Mouse (Mus musculus) ZHBTc4 (cell line): ENCODE measurements at regions not wholly inside any gene's neighbourhood (a gene's known extent, or its start where the extent isn't known, plus 50 kb on each side); places are given as distances from the start of the nearest gene placed in this dataset.

Experiments
- DNase-seq: peaks from one replicate; pipeline ENCODE4 v3.0.0-alpha.2; 2011; ENCODE audit warnings: low read depth, low spot score

DNA sequence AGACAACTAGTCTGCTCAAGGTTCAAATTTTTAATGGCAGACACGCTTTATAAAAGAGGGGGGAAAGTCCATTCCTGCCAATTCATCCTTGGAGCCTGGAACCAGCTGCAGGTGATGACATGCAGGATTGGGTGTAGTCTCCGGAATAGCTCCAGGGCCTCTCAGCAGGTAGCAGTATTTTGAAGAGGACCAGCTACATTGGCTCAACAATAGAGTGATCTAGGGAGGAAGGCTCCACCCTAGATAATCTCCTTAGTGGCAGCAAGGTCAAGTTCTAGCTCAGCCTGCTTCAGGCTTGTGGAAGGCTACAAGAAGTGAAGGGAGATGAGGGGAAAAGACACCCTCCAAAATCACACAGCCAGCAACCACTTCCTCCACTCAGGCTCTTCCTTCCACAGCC is 1405.1 kb downstream of the 4930444P10Rik start:
- peak; percentile 79 for DNase-seq

- DNase-seq: peak; percentile 37
Measured at GRCm38 (mm10) chr1:14686172-14686571, 1407.0 kb downstream of the 4930444P10Rik start.

DNA sequence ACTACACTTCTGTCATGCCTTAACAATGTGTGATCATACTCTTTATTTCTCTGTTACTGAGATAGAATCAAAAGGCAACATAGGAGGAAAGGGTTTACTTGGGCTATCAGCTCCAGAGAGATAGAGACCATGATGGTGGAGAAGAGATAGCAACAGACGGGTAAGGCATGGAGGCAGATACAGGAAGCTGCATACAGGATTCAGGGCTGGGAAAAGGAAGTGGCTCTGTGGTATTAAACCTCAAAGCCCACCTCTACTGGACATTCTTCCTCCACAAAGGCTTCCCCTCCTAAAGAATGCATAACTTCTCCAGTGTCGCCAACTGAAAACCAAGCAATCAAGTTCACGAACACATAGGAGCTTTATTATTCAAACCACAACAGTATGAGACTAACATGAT is 1412.7 kb downstream of the 4930444P10Rik start:
- no peak for DNase-seq

GRCm38 (mm10) chr1:14672393-14672999 is 1420.6 kb downstream of the 4930444P10Rik start:
- DNase-seq: no peak

- DNase-seq: no peak
Measured at GRCm38 (mm10) chr1:14662706-14663312, 1430.3 kb downstream of the 4930444P10Rik start.

GRCm38 (mm10) chr1:14661854-14662253 is 1431.3 kb downstream of the 4930444P10Rik start:
- no peak for DNase-seq

DNA sequence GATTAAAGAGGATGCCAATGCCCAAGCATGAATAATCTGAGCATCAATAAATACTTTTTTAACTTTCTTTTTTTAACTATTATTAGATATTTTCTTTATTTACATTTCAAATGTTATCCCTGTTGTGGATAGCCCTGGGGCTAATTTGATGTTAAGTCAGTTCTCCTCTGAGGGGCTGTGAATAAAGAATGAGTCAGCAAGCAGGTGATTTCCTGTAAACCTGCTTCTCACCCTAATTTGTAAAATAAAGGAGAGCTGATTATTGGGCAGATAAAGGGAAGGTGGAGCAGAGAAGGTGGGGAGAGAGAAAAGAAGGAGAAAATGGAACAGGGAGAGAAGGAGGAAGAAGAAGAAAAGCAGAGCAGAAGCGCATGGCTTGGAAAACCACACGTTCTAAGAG is 1442.8 kb downstream of the 4930444P10Rik start:
- peak; percentile 32 for DNase-seq

DNA sequence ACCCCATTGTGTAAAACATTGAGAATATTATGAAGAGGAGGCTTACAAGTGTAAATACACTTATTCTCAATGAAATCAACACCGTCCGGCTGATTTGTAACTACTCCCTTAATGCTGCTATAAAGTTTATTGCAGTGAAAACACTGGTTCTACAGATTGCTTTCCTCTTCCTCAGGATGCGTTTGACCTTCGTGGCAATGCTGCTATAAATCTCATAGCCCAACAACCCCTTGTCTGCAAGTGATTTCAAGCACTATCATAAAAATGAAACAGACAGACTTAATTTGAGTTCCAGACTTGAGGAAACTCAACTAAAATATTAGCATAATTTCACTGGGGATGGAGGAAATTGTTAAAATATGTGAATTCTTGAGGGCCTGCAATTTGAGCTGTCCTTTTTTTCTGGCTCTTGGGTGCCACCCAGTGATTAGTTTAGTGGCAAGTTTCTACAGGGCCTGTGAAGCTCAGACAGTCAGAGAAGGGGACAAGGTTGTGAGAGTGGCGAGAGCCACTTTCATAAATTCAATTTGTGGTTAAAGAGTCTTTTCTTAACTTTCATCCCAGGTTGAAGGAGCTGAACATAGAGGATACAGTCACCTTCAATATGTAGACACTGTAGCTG is 1457.4 kb downstream of the 4930444P10Rik start:
- no peak for DNase-seq

DNA sequence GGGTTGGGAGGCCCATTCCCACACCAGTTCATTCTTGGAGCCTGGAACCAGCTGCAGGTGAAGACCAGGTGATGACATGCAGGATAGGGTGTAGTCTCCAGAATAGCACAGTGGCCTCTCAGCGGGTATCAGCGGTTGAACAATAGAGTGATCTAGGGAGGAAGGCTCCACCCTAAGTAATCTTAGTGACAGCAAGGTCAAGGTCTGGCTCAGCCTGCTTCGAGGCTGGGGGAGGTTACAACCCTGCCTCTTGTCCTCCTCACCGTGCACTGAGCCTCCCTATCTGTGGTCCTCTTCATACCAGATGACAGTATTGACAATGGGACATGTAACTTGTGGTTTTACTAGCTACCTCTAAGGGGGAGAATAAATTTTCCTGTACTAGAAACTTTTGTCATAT is 1461.1 kb downstream of the 4930444P10Rik start:
- no peak for DNase-seq

GRCm38 (mm10) chr1:14627204-14627603 is 1465.9 kb downstream of the 4930444P10Rik start:
- no peak for DNase-seq

DNA sequence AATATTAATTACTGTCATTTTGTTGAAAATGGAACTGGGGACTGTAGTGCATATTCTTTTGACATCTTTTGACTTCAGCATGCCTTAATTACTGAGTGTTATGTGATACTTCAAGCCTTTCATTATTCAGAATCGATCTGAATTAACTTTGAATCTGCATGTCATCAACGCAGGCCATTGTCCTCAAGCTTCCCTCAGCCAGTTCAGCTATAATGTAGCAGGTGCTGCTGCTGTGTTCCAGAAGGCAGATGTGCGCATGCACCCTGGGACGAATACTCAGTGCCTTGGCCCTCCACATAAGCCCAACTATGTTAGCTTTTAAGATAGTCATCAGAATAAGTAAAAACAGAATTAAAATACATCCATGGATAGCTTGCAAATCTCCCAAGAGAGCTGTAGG is 1466.4 kb downstream of the 4930444P10Rik start:
- no peak for DNase-seq

DNA sequence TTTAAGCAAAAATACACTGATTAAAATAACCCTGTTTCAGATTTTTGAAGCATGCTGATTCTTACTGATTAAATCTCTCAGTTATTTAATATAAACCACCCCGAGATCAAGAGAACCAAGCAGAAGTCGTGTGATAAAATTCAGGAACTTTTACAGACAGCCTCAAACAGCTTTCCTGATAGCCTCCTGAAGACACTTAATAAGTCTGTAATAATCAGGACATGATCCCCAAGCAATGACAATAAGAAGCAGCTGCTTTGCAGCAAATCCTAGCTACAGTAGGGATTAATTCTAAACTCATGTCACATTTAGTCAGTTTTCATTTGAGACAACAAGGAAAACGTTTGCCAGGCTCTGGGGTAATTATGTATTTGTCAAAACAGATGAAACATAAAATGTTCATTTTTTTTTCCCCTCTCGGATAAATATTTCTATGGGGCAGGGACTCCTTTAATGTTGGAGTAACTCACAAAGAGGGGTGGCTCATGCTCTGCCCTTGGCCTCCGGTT is 1472.1 kb downstream of the 4930444P10Rik start:
- DNase-seq: no peak

DNA sequence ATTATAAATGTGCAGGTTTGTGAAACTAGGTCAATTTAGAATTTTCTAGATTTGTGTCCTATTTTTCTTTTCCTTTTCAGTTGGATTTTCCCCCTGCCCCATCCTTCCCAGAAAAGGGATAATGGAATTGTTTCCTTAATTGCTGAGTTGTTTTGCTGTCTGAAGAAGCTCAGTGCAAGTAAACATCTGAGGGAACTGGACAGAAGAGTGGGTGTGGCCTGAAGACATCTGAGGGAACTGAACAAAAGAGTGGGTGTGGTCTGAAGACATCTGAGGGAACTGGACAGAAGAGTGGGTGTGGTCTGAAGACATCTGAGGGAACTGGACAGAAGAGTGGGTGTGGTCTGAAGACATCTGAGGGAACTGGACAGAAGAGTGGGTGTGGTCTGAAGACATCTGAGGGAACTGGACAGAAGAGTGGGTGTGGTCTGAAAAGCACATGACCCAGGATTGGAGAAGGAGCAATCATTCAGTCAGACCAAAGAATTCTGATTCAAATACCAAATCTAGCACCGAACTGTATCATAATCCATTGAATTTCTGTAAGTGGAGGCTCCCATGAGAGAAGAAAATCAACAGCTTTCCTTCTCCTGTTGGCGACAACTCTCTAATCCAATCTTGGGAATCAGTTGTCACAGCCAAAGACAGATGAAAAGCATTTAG is 1479.8 kb downstream of the 4930444P10Rik start:
- peak; percentile 82 for DNase-seq

DNA sequence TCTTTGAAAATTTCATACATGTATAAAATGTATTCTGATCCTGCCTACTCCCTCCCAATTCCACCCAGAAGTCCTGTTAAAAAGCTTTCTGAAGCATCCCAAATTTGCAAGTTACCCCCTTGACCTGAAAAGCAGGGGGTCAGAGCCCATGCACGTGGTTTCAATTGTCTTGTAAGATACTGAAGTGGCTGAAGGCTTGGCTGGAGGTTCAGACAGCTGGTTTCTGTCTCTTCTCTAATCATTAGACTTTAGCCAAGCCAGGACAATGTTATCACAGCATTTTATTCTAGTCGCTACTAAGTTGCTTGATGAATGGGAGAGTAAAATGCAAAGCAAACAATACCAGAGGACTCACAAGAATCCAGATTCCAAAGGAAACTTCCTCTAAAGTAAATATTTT is 1484.1 kb downstream of the 4930444P10Rik start:
- no peak for DNase-seq

GRCm38 (mm10) chr1:14595961-14596360 is 1497.2 kb downstream of the 4930444P10Rik start:
- DNase-seq: no peak

- DNase-seq: no peak
Measured at GRCm38 (mm10) chr1:14589905-14590304, 1503.2 kb downstream of the 4930444P10Rik start.

DNA sequence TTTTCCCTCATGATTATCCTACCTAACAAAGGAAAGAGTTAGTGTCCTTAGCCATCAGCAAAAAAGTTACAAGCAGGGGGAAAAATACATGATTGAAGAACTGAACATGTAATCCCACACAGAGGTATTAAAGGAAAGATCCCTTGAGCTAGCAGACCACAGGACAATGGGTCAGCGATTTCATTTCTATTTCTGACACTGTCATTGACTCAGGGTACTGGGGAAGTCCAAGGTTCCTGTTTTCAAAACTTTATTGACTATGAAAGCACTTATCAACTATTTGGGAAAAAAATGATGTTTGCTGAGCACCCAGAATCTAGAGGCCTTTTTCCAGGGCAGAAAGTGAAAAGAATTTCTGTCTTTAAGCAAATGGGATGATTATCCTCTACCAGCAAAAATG is 1513.7 kb downstream of the 4930444P10Rik start:
- no peak for DNase-seq

DNA sequence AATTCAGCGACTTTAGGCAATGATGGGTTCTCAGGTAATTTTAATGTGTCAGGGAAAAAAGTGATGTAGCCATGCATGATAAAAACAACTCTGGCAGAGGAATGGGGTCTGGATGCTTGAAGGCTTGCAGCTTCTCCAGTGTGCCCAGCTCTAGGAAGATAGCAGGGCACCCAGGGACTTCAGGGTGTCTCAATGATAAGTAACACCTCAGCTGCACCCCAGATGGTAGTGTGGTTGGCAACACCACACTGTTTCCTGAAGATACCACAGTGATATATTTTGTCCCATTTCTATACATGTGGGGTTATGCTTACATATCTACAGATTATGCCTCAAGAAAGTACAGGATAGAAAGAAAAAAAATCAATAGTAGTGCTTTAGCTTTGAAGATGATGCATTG is 1516.9 kb downstream of the 4930444P10Rik start:
- no peak for DNase-seq

DNA sequence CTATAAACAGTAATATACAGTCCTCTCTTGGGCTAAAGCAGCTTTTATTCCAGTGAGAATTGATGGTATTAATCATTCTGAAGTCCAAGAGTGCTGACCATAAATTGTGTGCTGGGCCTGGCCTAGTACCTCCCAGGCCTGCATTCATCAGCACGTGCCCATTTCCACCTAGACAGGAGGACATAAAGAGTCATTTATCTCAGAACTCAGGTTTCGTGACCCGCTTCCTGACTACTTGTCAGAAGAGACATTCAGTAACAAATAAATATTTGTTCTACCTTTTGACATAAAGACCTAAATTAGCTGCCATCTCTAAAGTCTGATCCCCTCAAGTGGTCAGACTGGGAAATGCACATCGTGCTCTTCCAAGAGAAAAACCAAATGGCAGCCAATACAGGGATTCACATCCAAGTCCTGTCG is 1522.6 kb downstream of the 4930444P10Rik start:
- DNase-seq: peak; percentile 54

- no peak for DNase-seq
Measured at GRCm38 (mm10) chr1:14570113-14570512, 1523.0 kb downstream of the 4930444P10Rik start.

DNA sequence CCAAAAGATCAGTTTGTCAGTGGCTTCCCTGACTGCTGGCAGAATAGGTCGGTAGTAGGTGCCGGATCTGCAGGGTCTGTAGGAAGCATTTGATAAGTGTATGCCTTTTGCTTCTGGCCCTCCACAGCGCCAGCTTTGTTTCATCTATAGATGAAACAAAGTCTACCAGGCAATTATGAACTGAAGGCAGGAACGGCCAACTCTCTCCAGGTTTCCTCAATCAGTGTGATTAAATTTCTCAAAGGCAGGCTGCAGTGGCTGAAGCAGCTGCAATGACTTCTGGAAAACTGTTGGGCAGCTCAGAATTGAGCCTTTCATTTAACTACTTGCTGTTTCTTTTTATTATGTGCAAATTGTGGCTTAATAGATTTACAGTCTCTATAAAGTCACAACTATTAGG is 1526.1 kb downstream of the 4930444P10Rik start:
- no peak for DNase-seq

GRCm38 (mm10) chr1:14566386-14566785 is 1526.7 kb downstream of the 4930444P10Rik start:
- no peak for DNase-seq
